Mouse (Mus musculus) testis, adult 2 months (tissue): ENCODE measurements around the gene Ppp1r13b. TPM values are rescaled to one million over a fixed set of nuclear protein-coding genes. Genes with fewer than 3 reads are reported as not detected.

Source experiments
- H3K27ac ChIP-seq: fragments of 200-500 bp; 2 replicates; pipeline ENCODE4 v1.5.1; 2012; ENCODE audit warnings: low read depth, low read length; ENCODE audit not compliant: control insufficient read depth, insufficient read depth
- H3K27me3 ChIP-seq: fragments of 200-500 bp; 2 replicates; pipeline ENCODE4 v1.6.1; 2012; ENCODE audit warnings: mild to moderate bottlenecking, low read length, moderate library complexity; ENCODE audit not compliant: control insufficient read depth, insufficient read depth
- H3K36me3 ChIP-seq: fragments of 200-500 bp; 2 replicates; pipeline ENCODE4 v1.6.1; 2012; ENCODE audit warnings: mild to moderate bottlenecking, low read length; ENCODE audit not compliant: control insufficient read depth, insufficient read depth
- H3K4me1 ChIP-seq: fragments of 200-500 bp; 2 replicates; pipeline ENCODE4 v1.6.1; 2012; ENCODE audit warnings: low read length; ENCODE audit not compliant: control insufficient read depth, insufficient read depth
- H3K4me3 ChIP-seq: fragments of 200-500 bp; 2 replicates; pipeline ENCODE4 v1.5.1; 2012; ENCODE audit warnings: low read depth, mild to moderate bottlenecking, low read length, moderate library complexity, mixed read lengths; ENCODE audit not compliant: control insufficient read depth
- CTCF ChIP-seq: fragments of 200-500 bp; IDR thresholded peaks from 2 replicates; pipeline ENCODE4 v1.5.1; 2012; ENCODE audit warnings: low read depth, mild to moderate bottlenecking, inconsistent platforms, low read length, moderate library complexity; ENCODE audit not compliant: control insufficient read depth, insufficient read depth, insufficient replicate concordance
- POLR2A ChIP-seq: fragments of 200-500 bp; IDR thresholded peaks from 2 replicates; pipeline ENCODE4 v1.6.1; 2012; ENCODE audit warnings: low read depth, mild to moderate bottlenecking, inconsistent platforms, low read length, moderate library complexity; ENCODE audit not compliant: control insufficient read depth
- polyA plus RNA-seq: library from polyadenylated mRNA; depleted of rRNA; stranded (reverse); fragments of >200 nt; gene quantifications from 2 replicates; pipeline ENCODE4 v1.2.3, GENCODE M21; 2012

Gene Ppp1r13b
- polyA plus RNA-seq, 1 experiment, result 17.1 TPM

GRCm38 (mm10) chr12:111899646-111900045, 8.3 kb downstream of the Ppp1r13b start:
- Histone ChIP-seq H3K27me3 (no peaks in the 10 kb centered on the region), H3K4me1 (peaks cover 3% of the 10 kb centered on the region; the same call in 1 of the 2 replicates), H3K27ac (no peak overlapping the region), H3K4me3 (no peak overlapping the region), H3K36me3 (no peaks in the 10 kb centered on the region)
- no peak for TF ChIP-seq POLR2A
- TF ChIP-seq CTCF, result no peak

GRCm38 (mm10) chr12:111898686-111899085, 9.2 kb downstream of the Ppp1r13b start:
- H3K4me1 ChIP-seq, result peaks cover 3% of the 10 kb centered on the region
- H3K4me3 ChIP-seq, result no peak overlapping the region
- H3K36me3 ChIP-seq, result no peaks in the 10 kb centered on the region
- TF ChIP-seq CTCF (no peak), POLR2A (no peak)
- no peak overlapping the region for H3K27ac ChIP-seq
- no peaks in the 10 kb centered on the region for H3K27me3 ChIP-seq

GRCm38 (mm10) chr12:111896908-111897661, 10.8 kb downstream of the Ppp1r13b start:
- TF ChIP-seq CTCF (no peak), POLR2A (no peak)
- Histone ChIP-seq H3K4me1 (peaks cover 3% of the 10 kb centered on the region), H3K4me3 (peak overlapping the region; percentile 41; the same call in 1 of the 2 replicates), H3K36me3 (no peaks in the 10 kb centered on the region), H3K27me3 (no peaks in the 10 kb centered on the region), H3K27ac (peak overlapping the region; percentile 56)

- H3K27me3 ChIP-seq, result no peaks in the 10 kb centered on the region
- peaks cover 3% of the 10 kb centered on the region for H3K4me1 ChIP-seq
- H3K4me3 ChIP-seq, result no peak overlapping the region
- TF ChIP-seq CTCF (no peak), POLR2A (no peak)
- peak overlapping the region; percentile 26; the same call in 1 of the 2 replicates for H3K27ac ChIP-seq
- H3K36me3 ChIP-seq, result no peaks in the 10 kb centered on the region
These were observed 13.8 kb downstream of the Ppp1r13b start for GRCm38 (mm10) chr12:111894082-111894481.

GRCm38 (mm10) chr12:111892981-111893380, 14.9 kb downstream of the Ppp1r13b start:
- H3K4me3 ChIP-seq, result no peak overlapping the region
- no peaks in the 10 kb centered on the region for H3K36me3 ChIP-seq
- H3K27me3 ChIP-seq, result no peaks in the 10 kb centered on the region
- no peak for TF ChIP-seq POLR2A
- no peak for TF ChIP-seq CTCF
- peaks cover 3% of the 10 kb centered on the region for H3K4me1 ChIP-seq
- H3K27ac ChIP-seq, result no peak overlapping the region

- Histone ChIP-seq H3K4me3 (no peak overlapping the region), H3K36me3 (no peaks in the 10 kb centered on the region), H3K27ac (no peak overlapping the region), H3K27me3 (no peaks in the 10 kb centered on the region), H3K4me1 (peaks cover 3% of the 10 kb centered on the region)
- TF ChIP-seq POLR2A (no peak), CTCF (no peak)
These were observed 16.1 kb downstream of the Ppp1r13b start for GRCm38 (mm10) chr12:111891800-111892199.

GRCm38 (mm10) chr12:111889251-111889650, 18.7 kb downstream of the Ppp1r13b start:
- no peaks in the 10 kb centered on the region for H3K36me3 ChIP-seq
- H3K4me3 ChIP-seq, result no peak overlapping the region
- TF ChIP-seq CTCF, result no peak
- no peak for TF ChIP-seq POLR2A
- H3K4me1 ChIP-seq, result no peaks in the 10 kb centered on the region; the same call in none of the 2 replicates
- no peak overlapping the region for H3K27ac ChIP-seq
- H3K27me3 ChIP-seq, result no peaks in the 10 kb centered on the region

GRCm38 (mm10) chr12:111888303-111888864, 19.5 kb downstream of the Ppp1r13b start:
- no peaks in the 10 kb centered on the region for H3K36me3 ChIP-seq
- H3K27ac ChIP-seq, result no peak overlapping the region
- H3K4me1 ChIP-seq, result no peaks in the 10 kb centered on the region; the same call in 1 of the 2 replicates
- no peak for TF ChIP-seq POLR2A
- TF ChIP-seq CTCF, result no peak
- no peaks in the 10 kb centered on the region for H3K27me3 ChIP-seq
- H3K4me3 ChIP-seq, result no peak overlapping the region
